Mouse (Mus musculus) heart, embryonic 11.5 days (tissue): Measurements from ENCODE around the gene Klhdc1. TPM values are rescaled to one million over a fixed set of nuclear protein-coding genes. Genes with fewer than 3 reads are reported as not detected.

ENCODE experiments used
- ATAC-seq: fragments of 200-750 bp; cut with Nextera tagmentation; replicated peaks from 2 replicates; pipeline ENCODE4 v1.8.0; 2017; ENCODE audit warnings: moderate library complexity; ENCODE audit not compliant: insufficient number of reproducible peaks, low FRiP score, low TSS enrichment
- H3K27ac ChIP-seq: fragments of 300-500 bp; sonication (generic); 2 replicates; pipeline ENCODE4 v1.5.1; 2014; ENCODE audit warnings: mild to moderate bottlenecking, low read depth, low read length
- H3K27me3 ChIP-seq: fragments of 300-500 bp; sonication (generic); 2 replicates; pipeline ENCODE4 v1.6.1; 2014; ENCODE audit warnings: mild to moderate bottlenecking, low read length, mixed read lengths; ENCODE audit not compliant: control insufficient read depth, insufficient read depth
- H3K36me3 ChIP-seq: fragments of 300-500 bp; sonication (generic); 2 replicates; pipeline ENCODE4 v1.6.1; 2014; ENCODE audit warnings: mild to moderate bottlenecking, low read length, moderate library complexity, mixed read lengths; ENCODE audit not compliant: control insufficient read depth, insufficient read depth
- H3K4me1 ChIP-seq: fragments of 300-500 bp; sonication (generic); 2 replicates; pipeline ENCODE4 v1.6.1; 2014; ENCODE audit warnings: low read length; ENCODE audit not compliant: control insufficient read depth, insufficient read depth
- H3K4me2 ChIP-seq: fragments of 300-500 bp; sonication (generic); 2 replicates; pipeline ENCODE4 v1.6.1; 2014; ENCODE audit warnings: mild to moderate bottlenecking, moderate library complexity
- H3K4me3 ChIP-seq: fragments of 300-500 bp; sonication (generic); 2 replicates; pipeline ENCODE4 v1.5.1; 2014; ENCODE audit warnings: low read depth, low read length
- H3K9ac ChIP-seq: fragments of 300-500 bp; sonication (generic); 2 replicates; pipeline ENCODE4 v1.6.1; 2014; ENCODE audit warnings: mild to moderate bottlenecking, low read depth, low read length, moderate library complexity
- H3K9me3 ChIP-seq: fragments of 300-500 bp; sonication (generic); replicated peaks from 2 replicates; pipeline ENCODE4 v1.6.1; 2016; ENCODE audit warnings: low read length; ENCODE audit not compliant: control insufficient read depth
- WGBS: fragments of 180-500 bp; shearing (Covaris S2); extraction: QIAGEN DNeasy Blood & Tissue Kit; methylation state at CpG from one replicate; pipeline ENCODE4 v1.1.7; 2014; ENCODE audit not compliant: insufficient replicate concordance; 5-methylcytosine and 5-hydroxymethylcytosine counted together
- polyA plus RNA-seq: library from polyadenylated mRNA; unstranded; fragments of >200 nt; fragmentation: Nextera tagmentation; extraction: Ambion mirVana; gene quantifications from 2 replicates; pipeline ENCODE4 v1.2.1, GENCODE M21; 2014

Gene Klhdc1
- polyA plus RNA-seq, 1 experiment from 2014 or later = 7.7 TPM

- Histone ChIP-seq H3K27me3 (no peaks in the 10 kb centered on the region), H3K36me3 (peaks cover 6% of the 10 kb centered on the region), H3K4me3 (peak within 1 kb of the TSS; percentile 98), H3K27ac (peak within 1 kb of the TSS; percentile 94), H3K9me3 (no peaks in the 10 kb centered on the region), H3K9ac (peak within 1 kb of the TSS; percentile 99), H3K4me1 (peaks cover 16% of the 10 kb centered on the region; the same call in 1 of the 2 replicates), H3K4me2 (peak within 1 kb of the TSS; percentile 86)
- ATAC-seq = peak; percentile 86
- under 1% methylated on average over 82 of the region's 98 CpGs for WGBS
Measured at GRCm38 (mm10) chr12:69296511-69297410, 55.8 kb downstream of the Klhdc1 start, which contains the start of gene Klhdc2. TSS of gene Klhdc2 (plus strand) at chr12:69296681.

- H3K4me1 ChIP-seq = peaks cover 16% of the 10 kb centered on the region; the same call in 1 of the 2 replicates
Measured at GRCm38 (mm10) chr12:69297411-69298150, 56.6 kb downstream of the Klhdc1 start.

GRCm38 (mm10) chr12:69298281-69298680, 57.3 kb downstream of the Klhdc1 start:
- ATAC-seq = no peak
- Histone ChIP-seq H3K36me3 (peaks cover 17% of the 10 kb centered on the region), H3K27me3 (no peaks in the 10 kb centered on the region), H3K9ac (no peak overlapping the region), H3K9me3 (no peaks in the 10 kb centered on the region), H3K4me3 (peak overlapping the region; percentile 98), H3K27ac (no peak overlapping the region), H3K4me2 (peak overlapping the region; percentile 86), H3K4me1 (peaks cover 16% of the 10 kb centered on the region; the same call in 1 of the 2 replicates)
- 94% methylated on average over 4 of the region's 4 CpGs for WGBS

More at GRCm38 (mm10) chr12:69297411-69298150, 56.6 kb downstream of the Klhdc1 start:
- Histone ChIP-seq H3K9ac (peak overlapping the region; percentile 99), H3K27ac (peak overlapping the region; percentile 94), H3K9me3 (no peaks in the 10 kb centered on the region), H3K27me3 (no peaks in the 10 kb centered on the region), H3K36me3 (peaks cover 14% of the 10 kb centered on the region), H3K4me3 (peak overlapping the region; percentile 98), H3K4me2 (peak overlapping the region; percentile 86)
- no peak for ATAC-seq
- 19% methylated on average over 20 of the region's 20 CpGs for WGBS

- Histone ChIP-seq H3K27me3 (no peaks in the 10 kb centered on the region), H3K9ac (peak overlapping the region; percentile 52; the same call in 1 of the 2 replicates), H3K4me3 (peak overlapping the region; percentile 98), H3K4me1 (peaks cover 16% of the 10 kb centered on the region; the same call in 1 of the 2 replicates), H3K36me3 (peaks cover 23% of the 10 kb centered on the region), H3K9me3 (no peaks in the 10 kb centered on the region), H3K4me2 (peak overlapping the region; percentile 86), H3K27ac (peak overlapping the region; percentile 57; the same call in 1 of the 2 replicates)
- no peak; the same call in 1 of the 2 replicates for ATAC-seq
- 51% methylated on average over 12 of the region's 12 CpGs for WGBS
Measured at GRCm38 (mm10) chr12:69299231-69299630, 58.3 kb downstream of the Klhdc1 start.

DNA sequence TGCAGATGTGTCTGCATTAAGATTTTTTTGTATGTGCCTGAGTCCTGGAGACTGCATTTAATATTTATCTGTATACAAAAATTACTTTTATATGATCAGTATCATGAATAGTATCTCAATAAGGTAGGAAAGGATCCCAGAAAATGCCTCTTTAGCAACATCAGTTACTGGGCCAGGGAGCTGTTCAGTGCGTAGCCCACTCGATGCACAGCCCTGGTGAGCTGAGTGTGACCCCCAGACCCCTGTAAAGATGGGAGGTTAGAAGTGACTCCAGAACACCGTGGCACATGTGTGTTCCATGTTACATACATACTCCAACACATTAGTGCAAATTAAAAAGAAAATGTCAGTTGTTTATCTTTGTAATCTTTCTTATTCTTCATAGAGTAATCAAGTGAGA, 58.9 kb downstream of the Klhdc1 start:
- WGBS = 91% methylated on average over 3 of the region's 3 CpGs
- peak overlapping the region; percentile 86 for H3K4me2 ChIP-seq
- peak overlapping the region; percentile 98; the same call in 1 of the 2 replicates for H3K4me3 ChIP-seq
- no peaks in the 10 kb centered on the region for H3K9me3 ChIP-seq
- no peak overlapping the region for H3K27ac ChIP-seq
- H3K9ac ChIP-seq = no peak overlapping the region
- peaks cover 16% of the 10 kb centered on the region; the same call in 1 of the 2 replicates for H3K4me1 ChIP-seq
- H3K36me3 ChIP-seq = peaks cover 25% of the 10 kb centered on the region
- H3K27me3 ChIP-seq = no peaks in the 10 kb centered on the region
- ATAC-seq = no peak

GRCm38 (mm10) chr12:69300391-69300790, 59.4 kb downstream of the Klhdc1 start:
- H3K9ac ChIP-seq = no peak overlapping the region
- H3K27ac ChIP-seq = no peak overlapping the region
- H3K4me2 ChIP-seq = no peak overlapping the region
- peaks cover 16% of the 10 kb centered on the region; the same call in 1 of the 2 replicates for H3K4me1 ChIP-seq
- H3K36me3 ChIP-seq = peaks cover 31% of the 10 kb centered on the region
- H3K4me3 ChIP-seq = no peak overlapping the region
- H3K9me3 ChIP-seq = no peaks in the 10 kb centered on the region
- no peak for ATAC-seq
- 88% methylated on average over 2 of the region's 2 CpGs for WGBS
- H3K27me3 ChIP-seq = no peaks in the 10 kb centered on the region

DNA sequence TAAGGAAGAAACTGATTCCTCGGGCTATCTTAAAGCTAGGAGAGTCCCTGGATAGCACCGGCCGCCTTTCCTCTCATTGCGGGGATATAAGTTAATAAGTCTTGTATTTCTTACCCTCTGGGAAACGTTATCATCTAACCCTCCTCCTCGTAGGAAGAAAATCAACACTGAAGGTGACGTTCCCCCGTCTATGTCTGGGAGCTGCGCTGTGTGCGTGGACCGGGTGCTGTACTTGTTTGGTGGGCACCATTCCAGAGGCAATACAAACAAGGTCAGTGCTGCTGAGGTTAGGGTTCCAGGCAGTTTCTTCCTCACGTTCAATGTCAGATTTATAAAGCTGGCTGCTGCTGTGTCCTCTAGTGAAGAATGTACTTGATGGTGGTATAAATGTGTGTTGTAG, 61.2 kb downstream of the Klhdc1 start:
- H3K4me1 ChIP-seq = peaks cover 16% of the 10 kb centered on the region; the same call in 1 of the 2 replicates
- WGBS = 94% methylated on average over 12 of the region's 12 CpGs
- ATAC-seq = no peak

DNA sequence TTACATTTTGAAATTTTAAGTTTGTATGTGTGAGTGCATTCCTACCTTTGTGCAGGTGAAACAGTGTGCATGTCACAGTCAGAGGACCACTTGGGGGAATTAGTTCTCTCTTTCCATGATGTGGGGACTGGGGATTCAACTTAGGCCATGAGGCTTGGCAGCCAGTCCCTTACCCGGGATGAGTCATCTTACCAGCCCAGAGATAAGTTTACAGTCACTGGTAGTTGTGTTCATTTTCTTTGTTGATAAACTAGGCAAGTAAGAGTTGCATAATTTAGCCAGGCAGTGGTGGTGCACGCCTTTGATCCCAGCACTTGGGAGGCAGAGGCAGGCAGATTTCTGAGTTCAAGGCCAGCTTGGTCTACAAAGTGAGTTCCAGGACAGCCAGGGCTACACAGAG, 63.1 kb downstream of the Klhdc1 start:
- Histone ChIP-seq H3K4me2 (no peak overlapping the region), H3K9me3 (no peaks in the 10 kb centered on the region), H3K4me1 (peaks cover 5% of the 10 kb centered on the region; the same call in 1 of the 2 replicates), H3K27ac (no peak overlapping the region), H3K36me3 (peaks cover 44% of the 10 kb centered on the region), H3K4me3 (no peak overlapping the region), H3K27me3 (no peaks in the 10 kb centered on the region), H3K9ac (no peak overlapping the region)
- WGBS = 81% methylated on average over 2 of the region's 2 CpGs
- no peak for ATAC-seq

More for the DNA sequence above, 61.2 kb downstream of the Klhdc1 start:
- H3K4me3 ChIP-seq = no peak overlapping the region
- no peaks in the 10 kb centered on the region for H3K9me3 ChIP-seq
- no peak overlapping the region for H3K9ac ChIP-seq
- H3K36me3 ChIP-seq = peaks cover 37% of the 10 kb centered on the region
- H3K27me3 ChIP-seq = no peaks in the 10 kb centered on the region
- no peak overlapping the region for H3K27ac ChIP-seq
- no peak overlapping the region for H3K4me2 ChIP-seq
